Mouse (Mus musculus): ENCODE measurements around the gene Ivd. TPM values are rescaled to one million over a fixed set of nuclear protein-coding genes. Genes with fewer than 3 reads are reported as not detected.

The Ivd gene
- polyA plus RNA-seq, 1 experiment: 83.0 TPM

GRCm38 (mm10) chr2:118901175-118902031 is 39.6 kb downstream of the Ivd start:
- Histone ChIP-seq H3K4me1 (ENCODE audit: control insufficient read depth, insufficient read depth, low read length) (peaks cover 60% of the 10 kb centered on the region), H3K4me3 (ENCODE audit: insufficient read depth, low read depth, low read length) (peak overlapping the region; percentile 88), H3K27ac (ENCODE audit: insufficient read depth, low read depth, low read length) (peak overlapping the region; percentile 72)
- TF ChIP-seq CTCF (IDR thresholded peaks at IDR 0.05; ENCODE audit: insufficient read depth, low read depth, low read length) (no peak), POLR2A (IDR thresholded peaks at IDR 0.05; ENCODE audit: insufficient read depth, low read depth, low read length) (peak; percentile 46; the same call in 1 of the 2 replicates)
- under 1% methylated on average over 111 of the region's 120 CpGs for WGBS

GRCm38 (mm10) chr2:118902051-118903025 is 40.6 kb downstream of the Ivd start:
- H3K27ac ChIP-seq (ENCODE audit: insufficient read depth, low read depth, low read length): no peak overlapping the region
- under 1% methylated on average over 103 of the region's 106 CpGs for WGBS
- TF ChIP-seq POLR2A (IDR thresholded peaks at IDR 0.05; ENCODE audit: insufficient read depth, low read depth, low read length) (no peak), CTCF (IDR thresholded peaks at IDR 0.05; ENCODE audit: insufficient read depth, low read depth, low read length) (no peak)
- peaks cover 51% of the 10 kb centered on the region for H3K4me1 ChIP-seq (ENCODE audit: control insufficient read depth, insufficient read depth, low read length)
- peak overlapping the region; percentile 88 for H3K4me3 ChIP-seq (ENCODE audit: insufficient read depth, low read depth, low read length)

- 3% methylated on average over 10 of the region's 10 CpGs for WGBS
- H3K27ac ChIP-seq (ENCODE audit: insufficient read depth, low read depth, low read length): no peak overlapping the region
- TF ChIP-seq POLR2A (IDR thresholded peaks at IDR 0.05; ENCODE audit: insufficient read depth, low read depth, low read length) (no peak), CTCF (IDR thresholded peaks at IDR 0.05; ENCODE audit: insufficient read depth, low read depth, low read length) (no peak)
These were observed 41.6 kb downstream of the Ivd start for GRCm38 (mm10) chr2:118903333-118903741.

GRCm38 (mm10) chr2:118905433-118906117 is 43.8 kb downstream of the Ivd start:
- Histone ChIP-seq H3K27ac (ENCODE audit: insufficient read depth, low read depth, low read length) (no peak overlapping the region), H3K4me3 (ENCODE audit: insufficient read depth, low read depth, low read length) (no peak overlapping the region), H3K4me1 (ENCODE audit: control insufficient read depth, insufficient read depth, low read length) (peaks cover 41% of the 10 kb centered on the region)
- no peak for TF ChIP-seq CTCF (IDR thresholded peaks at IDR 0.05; ENCODE audit: insufficient read depth, low read depth, low read length)
- no peak for TF ChIP-seq POLR2A (IDR thresholded peaks at IDR 0.05; ENCODE audit: insufficient read depth, low read depth, low read length)
- WGBS: 68% methylated on average over 7 of the region's 7 CpGs

More at GRCm38 (mm10) chr2:118903333-118903741, 41.6 kb downstream of the Ivd start:
- peaks cover 44% of the 10 kb centered on the region for H3K4me1 ChIP-seq (ENCODE audit: control insufficient read depth, insufficient read depth, low read length)
- H3K4me3 ChIP-seq (ENCODE audit: insufficient read depth, low read depth, low read length): peak overlapping the region; percentile 8

GRCm38 (mm10) chr2:118906118-118906492 is 44.4 kb downstream of the Ivd start:
- Histone ChIP-seq H3K27ac (ENCODE audit: insufficient read depth, low read depth, low read length) (no peak overlapping the region), H3K4me3 (ENCODE audit: insufficient read depth, low read depth, low read length) (no peak overlapping the region), H3K4me1 (ENCODE audit: control insufficient read depth, insufficient read depth, low read length) (peaks cover 38% of the 10 kb centered on the region)
- TF ChIP-seq POLR2A (IDR thresholded peaks at IDR 0.05; ENCODE audit: insufficient read depth, low read depth, low read length) (no peak), CTCF (IDR thresholded peaks at IDR 0.05; ENCODE audit: insufficient read depth, low read depth, low read length) (no peak)
- WGBS: 71% methylated on average over 5 of the region's 5 CpGs

GRCm38 (mm10) chr2:118907781-118908180 is 46.0 kb downstream of the Ivd start:
- H3K27ac ChIP-seq (ENCODE audit: insufficient read depth, low read depth, low read length): no peak overlapping the region
- no peak for TF ChIP-seq POLR2A (IDR thresholded peaks at IDR 0.05; ENCODE audit: insufficient read depth, low read depth, low read length)
- TF ChIP-seq CTCF (IDR thresholded peaks at IDR 0.05; ENCODE audit: insufficient read depth, low read depth, low read length): no peak
- H3K4me3 ChIP-seq (ENCODE audit: insufficient read depth, low read depth, low read length): no peak overlapping the region
- peaks cover 46% of the 10 kb centered on the region for H3K4me1 ChIP-seq (ENCODE audit: control insufficient read depth, insufficient read depth, low read length)
- WGBS: 88% methylated on average over 3 of the region's 3 CpGs

GRCm38 (mm10) chr2:118909151-118909550 is 47.4 kb downstream of the Ivd start:
- Histone ChIP-seq H3K4me1 (ENCODE audit: control insufficient read depth, insufficient read depth, low read length) (peaks cover 48% of the 10 kb centered on the region), H3K4me3 (ENCODE audit: insufficient read depth, low read depth, low read length) (no peak overlapping the region), H3K27ac (ENCODE audit: insufficient read depth, low read depth, low read length) (no peak overlapping the region)
- TF ChIP-seq CTCF (IDR thresholded peaks at IDR 0.05; ENCODE audit: insufficient read depth, low read depth, low read length) (no peak), POLR2A (IDR thresholded peaks at IDR 0.05; ENCODE audit: insufficient read depth, low read depth, low read length) (no peak)
- 44% methylated on average over 1 of the region's 1 CpGs for WGBS

- 76% methylated on average over 7 of the region's 7 CpGs for WGBS
- H3K4me1 ChIP-seq (ENCODE audit: control insufficient read depth, insufficient read depth, low read length): peaks cover 51% of the 10 kb centered on the region
- H3K27ac ChIP-seq (ENCODE audit: insufficient read depth, low read depth, low read length): no peak overlapping the region
- TF ChIP-seq CTCF (IDR thresholded peaks at IDR 0.05; ENCODE audit: insufficient read depth, low read depth, low read length) (no peak), POLR2A (IDR thresholded peaks at IDR 0.05; ENCODE audit: insufficient read depth, low read depth, low read length) (no peak)
- H3K4me3 ChIP-seq (ENCODE audit: insufficient read depth, low read depth, low read length): no peak overlapping the region
These were observed 49.0 kb downstream of the Ivd start for GRCm38 (mm10) chr2:118910605-118911278.

Measured in olfactory bulb, adult 2 months (tissue).